Mouse (Mus musculus) central nervous system, embryonic 14 days (tissue): ENCODE results near the gene Rnasek. TPM values are rescaled to one million over a fixed set of nuclear protein-coding genes. Genes with fewer than 3 reads are reported as not detected.

Experiments used
- polyA plus RNA-seq: library from polyadenylated mRNA; depleted of rRNA; stranded (reverse); fragments of >200 nt; gene quantifications from 2 replicates; pipeline ENCODE4 v1.2.3, GENCODE M21; 2012; rRNA removed

Rnasek gene
- 69.4 and 72.3 TPM in 2 replicates for polyA plus RNA-seq

GRCm38 (mm10) chr11:70239541-70240279 is at the start of gene Rnasek, which contains the start of gene Gm21988:
TSS of gene Rnasek (minus strand) at chr11:70239842.
TSS of gene Gm21988 (minus strand) at chr11:70239830.

GRCm38 (mm10) chr11:70254931-70255531 is 15.4 kb upstream of the Rnasek start, which contains the start of gene Alox12:
TSS of gene Alox12 (minus strand) at chr11:70255353.

GRCm38 (mm10) chr11:70237457-70238167 is 2.0 kb downstream of the Rnasek start, which contains the start of gene 0610010K14Rik:
TSS of gene 0610010K14Rik (minus strand) at chr11:70237914.

GRCm38 (mm10) chr11:70229260-70230010 is 10.2 kb downstream of the Rnasek start, which contains the start of gene Bcl6b:
TSS of gene Bcl6b (minus strand) at chr11:70229798.

GRCm38 (mm10) chr11:70220731-70221602 is 18.7 kb downstream of the Rnasek start, which contains the start of gene Slc16a13:
TSS of gene Slc16a13 (minus strand) at chr11:70221064.

GRCm38 (mm10) chr11:70212423-70212822 is 27.2 kb downstream of the Rnasek start, which contains the start of gene Slc16a11:
TSS of gene Slc16a11 (plus strand) at chr11:70212752.

Other genes with a start within 250 kb of the Rnasek start
- gene Gabarap, start 248.7 kb downstream of the Rnasek start, polyA plus RNA-seq: 521 and 610 TPM in 2 replicates
- gene Phf23, start 244.1 kb downstream of the Rnasek start, polyA plus RNA-seq: 60.2 and 65.1 TPM in 2 replicates
- gene Dvl2, start 239.2 kb downstream of the Rnasek start, polyA plus RNA-seq: 42.8 and 47.8 TPM in 2 replicates
- gene Acadvl, start 224.4 kb downstream of the Rnasek start, polyA plus RNA-seq: 45.6 and 50.3 TPM in 2 replicates
- gene Dlg4, start 222.9 kb downstream of the Rnasek start, polyA plus RNA-seq: 202 and 211 TPM in 2 replicates
- 2.0 and 2.2 TPM in 2 replicates for gene Asgr1, start 185.8 kb downstream of the Rnasek start, polyA plus RNA-seq
- gene Asgr2, start 147.2 kb downstream of the Rnasek start, polyA plus RNA-seq: 0.05 TPM in 1 of 2 replicates, not detected in the other
- 0.61 and 0.74 TPM in 2 replicates for gene Mgl2, start 109.5 kb downstream of the Rnasek start, polyA plus RNA-seq
- gene Clec10a, start 83.6 kb downstream of the Rnasek start, polyA plus RNA-seq: 1.0 and 1.2 TPM in 2 replicates
- gene Slc16a11, start 27.1 kb downstream of the Rnasek start, polyA plus RNA-seq: 2.5 and 4.8 TPM in 2 replicates
- 12.4 and 12.5 TPM in 2 replicates for gene Slc16a13, start 18.8 kb downstream of the Rnasek start, polyA plus RNA-seq
- gene Bcl6b, start 10.0 kb downstream of the Rnasek start, polyA plus RNA-seq: 5.7 and 6.6 TPM in 2 replicates
- gene 0610010K14Rik, start 1.9 kb downstream of the Rnasek start, polyA plus RNA-seq: 174 and 197 TPM in 2 replicates
- gene Gm21988, start within 50 bp of the Rnasek start, polyA plus RNA-seq: 15.3 and 17.5 TPM in 2 replicates
- 0.93 and 1.4 TPM in 2 replicates for gene Alox12, start 15.5 kb upstream of the Rnasek start, polyA plus RNA-seq
- gene Alox12e, start 82.8 kb upstream of the Rnasek start, polyA plus RNA-seq: 0.13 TPM in 1 of 2 replicates, not detected in the other
- 0.07 and 0.18 TPM in 2 replicates for gene Alox15, start 112.2 kb upstream of the Rnasek start, polyA plus RNA-seq
- 32.2 and 32.3 TPM in 2 replicates for gene Pelp1, start 170.2 kb upstream of the Rnasek start, polyA plus RNA-seq
- gene Arrb2, start 192.8 kb upstream of the Rnasek start, polyA plus RNA-seq: 81.0 and 83.3 TPM in 2 replicates
- gene Med11, start 212.1 kb upstream of the Rnasek start, polyA plus RNA-seq: 40.6 and 42.1 TPM in 2 replicates
- 1.5 TPM in 2 replicates for gene Zmynd15, start 219.6 kb upstream of the Rnasek start, polyA plus RNA-seq
- 3.5 and 5.7 TPM in 2 replicates for gene Cxcl16, start 220.1 kb upstream of the Rnasek start, polyA plus RNA-seq